Mouse (Mus musculus): Measurements from ENCODE around the gene Hoxc8. TPM values are rescaled to one million over a fixed set of nuclear protein-coding genes. Genes with fewer than 3 reads are reported as not detected.
A peak's percentile ranks its signal among the peaks of the same experiment; 100 is the strongest.

Gene Hoxc8
- polyA plus RNA-seq, 1 experiment from 2014 or later = not detected

GRCm38 (mm10) chr15:103041613-103042012 lies 51.2 kb downstream of the Hoxc8 start:
- no peak for ATAC-seq (ENCODE audit: insufficient number of reproducible peaks, low FRiP score, low TSS enrichment, low read depth)
- H3K4me3 ChIP-seq (replicated peaks) = no peak overlapping the region
- peaks cover 3% of the 10 kb centered on the region; the same call in 1 of the 2 replicates for H3K4me1 ChIP-seq
- H3K27ac ChIP-seq (replicated peaks) = no peak overlapping the region
- no peak overlapping the region for H3K4me2 ChIP-seq (replicated peaks)
- H3K27me3 ChIP-seq = peaks cover 98% of the 10 kb centered on the region
- H3K36me3 ChIP-seq = no peaks in the 10 kb centered on the region
- no peak overlapping the region for H3K9ac ChIP-seq
- 11% methylated on average over 5 of the region's 5 CpGs for WGBS
- no peaks in the 10 kb centered on the region for H3K9me3 ChIP-seq (replicated peaks)

GRCm38 (mm10) chr15:103042209-103042608 lies 51.8 kb downstream of the Hoxc8 start:
- peaks cover 3% of the 10 kb centered on the region; the same call in 1 of the 2 replicates for H3K4me1 ChIP-seq
- H3K4me2 ChIP-seq (replicated peaks) = no peak overlapping the region
- no peak overlapping the region for H3K9ac ChIP-seq
- peaks cover 96% of the 10 kb centered on the region for H3K27me3 ChIP-seq
- no peaks in the 10 kb centered on the region for H3K9me3 ChIP-seq (replicated peaks)
- no peaks in the 10 kb centered on the region for H3K36me3 ChIP-seq
- 0% methylated on average over 1 of the region's 1 CpGs for WGBS
- no peak for ATAC-seq (ENCODE audit: insufficient number of reproducible peaks, low FRiP score, low TSS enrichment, low read depth)
- no peak overlapping the region for H3K4me3 ChIP-seq (replicated peaks)
- H3K27ac ChIP-seq (replicated peaks) = no peak overlapping the region

MicroRNA genes within 50 kb of the gene (microRNA counts, 519-probe panel; counts per million panel counts)
- microRNA mmu-miR-615-3p (not detected), microRNA mmu-miR-615-5p (not detected)

Small RNA genes lying within 50 kb of the gene (microRNA-seq; reads per million reads assigned to microRNA genes)
- 9.7 reads per million, percentile 28 among the genes with 10 or more reads in this experiment for gene Mir196a-2 (ENCODE audit: borderline number of aligned reads)
- 96.4 reads per million, percentile 54 among the genes with 10 or more reads in this experiment for gene Mir615 (ENCODE audit: borderline number of aligned reads)

Other genes starting within 250 kb of the Hoxc8 start
- 4.0 and 5.2 TPM in 2 replicates for gene Hoxc13, start 69.5 kb upstream of the Hoxc8 start, polyA plus RNA-seq (2015; fragmentation: Nextera tagmentation; extraction: Ambion mirVana)
- 0.21 TPM in 1 of 2 replicates, not detected in the other for gene Hoxc12, start 53.9 kb upstream of the Hoxc8 start, polyA plus RNA-seq (2015; fragmentation: Nextera tagmentation; extraction: Ambion mirVana)
- gene Hoxc11, start 36.2 kb upstream of the Hoxc8 start, polyA plus RNA-seq (2015; fragmentation: Nextera tagmentation; extraction: Ambion mirVana) = not detected in 2 replicates
- not detected in 2 replicates for gene Hoxc10, start 23.8 kb upstream of the Hoxc8 start, polyA plus RNA-seq (2015; fragmentation: Nextera tagmentation; extraction: Ambion mirVana)
- 2.0 and 2.1 TPM in 2 replicates for gene Hoxc5, start 23.2 kb upstream of the Hoxc8 start, polyA plus RNA-seq (2015; fragmentation: Nextera tagmentation; extraction: Ambion mirVana)
- gene Hoxc9, start 14.2 kb upstream of the Hoxc8 start, polyA plus RNA-seq (2015; fragmentation: Nextera tagmentation; extraction: Ambion mirVana) = not detected in 2 replicates
- 0.11 and 0.35 TPM in 2 replicates for gene Hoxc6, start 7.7 kb downstream of the Hoxc8 start, polyA plus RNA-seq (2015; fragmentation: Nextera tagmentation; extraction: Ambion mirVana)
- 1.1 TPM in 2 replicates for gene Hoxc4, start 28.3 kb downstream of the Hoxc8 start, polyA plus RNA-seq (2015; fragmentation: Nextera tagmentation; extraction: Ambion mirVana)
- gene Smug1, start 176.5 kb downstream of the Hoxc8 start, polyA plus RNA-seq (2015; fragmentation: Nextera tagmentation; extraction: Ambion mirVana) = 17.9 and 18.0 TPM in 2 replicates
- gene Cbx5, start 249.2 kb downstream of the Hoxc8 start, polyA plus RNA-seq (2015; fragmentation: Nextera tagmentation; extraction: Ambion mirVana) = 84.3 and 86.2 TPM in 2 replicates
- gene Hnrnpa1, start 249.8 kb downstream of the Hoxc8 start, polyA plus RNA-seq (2015; fragmentation: Nextera tagmentation; extraction: Ambion mirVana) = 667 and 669 TPM in 2 replicates

Measured in embryonic facial prominence, embryonic 15.5 days (tissue).